Mouse (Mus musculus) erythroblast, adult 5-6 weeks (primary cell): ENCODE results near the gene Imp3. TPM values are rescaled to one million over a fixed set of nuclear protein-coding genes. Genes with fewer than 3 reads are reported as not detected.

Experiments used
- ATAC-seq: replicated peaks from 2 replicates; pipeline ENCODE4 v1.8.0; 2016; ENCODE audit warnings: moderate number of reproducible peaks, mild to moderate bottlenecking, moderate TSS enrichment, inconsistent platforms; ENCODE audit not compliant: poor library complexity, low FRiP score, severe bottlenecking
- total RNA-seq, 2 experiments: library from RNA; stranded (forward) in 1 of 2; stranded (reverse) in 1 of 2; fragments of 150-400 nt in 1 of 2; fragments of 200-764, 138-1000 nt in 1 of 2; gene quantifications; 2 replicates each; pipeline versions ENCODE4 v1.2.3 to v1.2.4; 2015 to 2017; ENCODE audit warnings: low replicate concordance in 2 of 2

Gene Imp3
- total RNA-seq, 2 experiments from 2014 or later: 15.3 to 45.7 TPM

- ATAC-seq: no peak
Measured at GRCm38 (mm10) chr9:56956966-56957675, 19.8 kb downstream of the Imp3 start.

GRCm38 (mm10) chr9:56958689-56959088, 21.4 kb downstream of the Imp3 start:
- no peak for ATAC-seq

DNA sequence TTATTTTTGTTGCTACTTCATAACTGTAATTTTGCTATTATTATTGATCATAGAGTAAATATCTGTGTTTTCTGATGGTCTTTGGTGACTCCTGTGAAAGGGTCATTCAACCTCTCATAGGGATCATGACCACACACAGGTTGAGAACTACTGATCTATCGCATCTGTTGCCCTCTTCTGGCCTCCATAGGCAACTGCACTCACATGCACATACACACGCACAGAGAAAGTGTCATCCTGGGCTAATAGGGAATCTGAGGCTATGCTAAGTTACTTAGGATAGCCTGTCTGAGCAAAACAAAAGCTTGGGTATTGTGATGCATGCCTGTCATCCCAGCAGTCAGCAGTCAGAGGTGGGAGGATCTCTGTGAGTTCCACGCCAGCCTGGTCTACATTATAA, 24.3 kb downstream of the Imp3 start:
- no peak for ATAC-seq

- ATAC-seq: no peak
Measured at GRCm38 (mm10) chr9:56970158-56970557, 32.9 kb downstream of the Imp3 start.

DNA sequence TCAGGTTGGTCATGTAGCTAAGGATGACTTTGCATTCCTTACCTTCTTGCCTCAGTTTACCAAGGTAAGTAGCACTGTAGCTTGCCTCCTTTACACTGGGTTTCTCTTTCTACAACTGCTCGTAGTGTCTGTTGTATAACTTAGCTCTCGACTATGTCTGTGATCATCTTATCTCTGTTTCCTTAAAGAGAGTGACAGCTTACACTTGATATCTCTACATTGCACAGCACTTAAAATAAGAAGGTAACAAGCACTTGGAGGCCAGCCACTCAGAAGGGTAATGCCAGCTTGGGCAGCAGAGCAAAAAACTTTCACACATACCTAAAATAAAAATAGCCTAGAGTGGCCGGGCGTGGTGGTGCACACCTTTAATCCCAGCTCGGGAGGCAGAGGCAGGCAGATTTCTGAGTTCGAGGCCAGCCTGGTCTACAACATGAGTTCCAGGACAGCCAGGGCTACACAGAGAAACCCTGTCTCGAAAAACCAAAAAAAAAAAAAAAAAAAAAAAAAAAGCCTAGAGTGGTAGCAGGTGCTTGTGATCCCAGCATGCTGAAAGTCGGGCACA, 36.8 kb downstream of the Imp3 start:
- no peak for ATAC-seq

- ATAC-seq: no peak
Measured at GRCm38 (mm10) chr9:56975199-56975598, 37.9 kb downstream of the Imp3 start.

DNA sequence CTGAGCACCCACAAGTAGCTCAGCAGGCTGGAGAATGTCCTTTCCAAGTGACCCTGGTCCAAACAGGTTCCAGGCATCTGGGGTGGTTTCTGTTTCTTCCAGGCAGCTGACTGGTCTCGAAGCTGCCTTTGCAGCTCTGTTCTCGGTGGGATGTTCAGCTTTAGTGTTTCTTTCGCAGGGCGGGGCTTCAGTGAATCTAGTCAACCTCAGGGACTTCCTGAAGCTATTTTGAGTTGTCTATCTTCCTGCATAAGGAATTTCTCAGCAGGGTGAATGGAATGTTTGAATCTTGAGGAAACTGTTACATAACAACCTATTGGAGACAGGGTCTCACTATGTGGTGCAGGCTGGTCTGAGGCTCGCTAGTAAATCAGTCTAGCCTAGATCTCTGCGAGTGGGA, 42.9 kb downstream of the Imp3 start:
- no peak for ATAC-seq

DNA sequence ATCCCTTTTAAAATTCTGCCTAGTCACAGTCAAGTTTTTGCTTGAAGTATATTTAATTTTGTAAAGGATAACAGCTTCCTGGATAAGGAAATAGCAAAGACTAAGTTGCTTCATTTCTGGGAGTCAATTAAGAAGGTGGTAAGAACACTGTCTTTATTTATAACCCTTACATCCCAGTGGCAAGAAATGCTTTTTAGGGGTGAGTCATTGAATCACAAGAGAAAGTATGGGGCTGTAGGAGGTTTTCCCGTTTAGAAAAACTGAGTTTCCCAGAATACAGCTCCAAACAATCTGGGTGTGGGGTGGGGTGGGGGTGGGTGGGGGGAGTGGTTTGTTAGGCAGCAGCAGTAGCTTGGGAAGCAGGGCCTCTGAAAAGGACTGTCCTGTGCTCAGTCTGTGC, 44.2 kb downstream of the Imp3 start:
- no peak for ATAC-seq

Other genes starting within 250 kb of the Imp3 start
- not detected in 2 replicates for gene Lingo1, start 141.0 kb upstream of the Imp3 start, total RNA-seq (2015; ENCODE audit: low replicate concordance)
- not detected in 2 replicates for gene Lingo1, start 141.0 kb upstream of the Imp3 start, total RNA-seq (2017; ENCODE audit: low replicate concordance)
- not detected in 2 replicates for gene Odf3l1, start 72.8 kb upstream of the Imp3 start, total RNA-seq (2015; ENCODE audit: low replicate concordance)
- not detected in 2 replicates for gene Odf3l1, start 72.8 kb upstream of the Imp3 start, total RNA-seq (2017; ENCODE audit: low replicate concordance)
- not detected in 2 replicates for gene Cspg4, start 72.4 kb upstream of the Imp3 start, total RNA-seq (2015; ENCODE audit: low replicate concordance)
- gene Cspg4, start 72.4 kb upstream of the Imp3 start, total RNA-seq (2017; ENCODE audit: low replicate concordance): 0.28 TPM in 1 of 2 replicates, not detected in the other
- gene Snx33, start 9.1 kb upstream of the Imp3 start, total RNA-seq (2015; ENCODE audit: low replicate concordance): 0.38 and 1.3 TPM in 2 replicates
- 0.17 and 0.56 TPM in 2 replicates for gene Snx33, start 9.1 kb upstream of the Imp3 start, total RNA-seq (2017; ENCODE audit: low replicate concordance)
- gene Snupn, start 13.4 kb downstream of the Imp3 start, total RNA-seq (2015; ENCODE audit: low replicate concordance): 4.0 and 7.3 TPM in 2 replicates
- 1.6 and 2.1 TPM in 2 replicates for gene Snupn, start 13.4 kb downstream of the Imp3 start, total RNA-seq (2017; ENCODE audit: low replicate concordance)
- gene Ptpn9, start 57.4 kb downstream of the Imp3 start, total RNA-seq (2015; ENCODE audit: low replicate concordance): 5.0 and 8.6 TPM in 2 replicates
- gene Ptpn9, start 57.4 kb downstream of the Imp3 start, total RNA-seq (2017; ENCODE audit: low replicate concordance): 2.4 and 3.1 TPM in 2 replicates
- 23.8 and 29.8 TPM in 2 replicates for gene Sin3a, start 134.6 kb downstream of the Imp3 start, total RNA-seq (2015; ENCODE audit: low replicate concordance)
- gene Sin3a, start 134.6 kb downstream of the Imp3 start, total RNA-seq (2017; ENCODE audit: low replicate concordance): 24.5 and 35.1 TPM in 2 replicates
- 12.3 and 15.3 TPM in 2 replicates for gene Man2c1, start 193.2 kb downstream of the Imp3 start, total RNA-seq (2015; ENCODE audit: low replicate concordance)
- gene Man2c1, start 193.2 kb downstream of the Imp3 start, total RNA-seq (2017; ENCODE audit: low replicate concordance): 9.2 and 21.7 TPM in 2 replicates
- gene Neil1, start 210.8 kb downstream of the Imp3 start, total RNA-seq (2015; ENCODE audit: low replicate concordance): 0.84 and 1.3 TPM in 2 replicates
- 1.8 TPM in 1 of 2 replicates, not detected in the other for gene Neil1, start 210.8 kb downstream of the Imp3 start, total RNA-seq (2017; ENCODE audit: low replicate concordance)
- gene Commd4, start 220.9 kb downstream of the Imp3 start, total RNA-seq (2015; ENCODE audit: low replicate concordance): 28.2 and 55.5 TPM in 2 replicates
- 4.3 and 25.0 TPM in 2 replicates for gene Commd4, start 220.9 kb downstream of the Imp3 start, total RNA-seq (2017; ENCODE audit: low replicate concordance)